Mouse (Mus musculus): Measurements from ENCODE around the gene Mapk8ip3.
"Not testable (repeated sequence)": the region's sequence is repeated elsewhere in the genome, so short reads cannot be mapped to it uniquely, and the experiment has no call there.

The Mapk8ip3 gene

DNA sequence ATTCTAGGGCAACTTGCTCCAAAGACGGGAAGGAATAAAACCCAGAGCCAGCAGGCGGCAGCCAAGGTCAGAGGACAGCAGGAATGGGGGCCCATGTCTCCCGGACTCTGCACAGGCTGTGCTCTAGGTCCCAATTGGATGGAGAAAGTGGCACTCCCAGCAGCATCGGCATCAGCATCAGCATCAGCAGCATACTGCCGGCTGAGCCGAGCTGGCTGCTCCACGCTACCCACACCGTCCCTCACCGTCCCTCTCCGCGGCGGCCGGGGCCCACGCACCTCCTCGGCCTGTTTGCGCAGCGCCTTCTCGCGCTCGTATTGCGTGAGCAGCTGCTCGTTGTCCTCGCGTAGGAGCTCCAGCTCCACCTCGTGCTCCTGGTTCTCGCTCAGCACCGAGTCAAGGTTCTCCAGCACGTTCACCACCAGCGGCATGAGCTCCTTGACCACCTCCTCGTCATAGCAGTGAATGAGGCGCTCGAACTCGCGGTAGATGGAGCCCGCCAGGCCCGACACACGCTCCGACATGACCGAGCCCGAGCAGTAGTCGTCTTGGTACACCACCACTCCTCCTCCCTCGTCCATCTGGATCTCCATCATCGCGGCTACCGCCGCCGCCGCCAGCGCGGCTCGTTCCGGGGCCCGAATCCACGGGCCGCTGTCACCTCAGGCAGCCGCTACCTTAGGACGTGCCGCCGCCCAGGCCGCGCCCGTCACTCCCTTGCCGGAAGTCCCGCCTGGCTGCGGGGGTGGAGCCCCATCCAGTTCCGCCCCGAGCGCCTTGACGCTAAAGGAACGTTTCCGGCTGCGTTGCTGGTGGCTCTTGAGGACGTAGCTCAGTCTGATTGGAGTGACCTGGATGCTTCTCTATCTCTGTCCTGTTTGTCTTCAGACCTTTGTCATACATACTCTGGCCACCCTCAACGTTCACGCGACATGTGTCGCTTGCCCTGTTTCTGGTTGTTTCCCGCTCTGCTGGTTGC lies at the start of gene Mapk8ip3:
Mapk8ip3 (minus strand) TSS at position 719 of the 979 bp plus-strand sequence.
- DNase-seq (ENCODE audit: extremely low read depth, low read depth), result peak; percentile 77

DNA sequence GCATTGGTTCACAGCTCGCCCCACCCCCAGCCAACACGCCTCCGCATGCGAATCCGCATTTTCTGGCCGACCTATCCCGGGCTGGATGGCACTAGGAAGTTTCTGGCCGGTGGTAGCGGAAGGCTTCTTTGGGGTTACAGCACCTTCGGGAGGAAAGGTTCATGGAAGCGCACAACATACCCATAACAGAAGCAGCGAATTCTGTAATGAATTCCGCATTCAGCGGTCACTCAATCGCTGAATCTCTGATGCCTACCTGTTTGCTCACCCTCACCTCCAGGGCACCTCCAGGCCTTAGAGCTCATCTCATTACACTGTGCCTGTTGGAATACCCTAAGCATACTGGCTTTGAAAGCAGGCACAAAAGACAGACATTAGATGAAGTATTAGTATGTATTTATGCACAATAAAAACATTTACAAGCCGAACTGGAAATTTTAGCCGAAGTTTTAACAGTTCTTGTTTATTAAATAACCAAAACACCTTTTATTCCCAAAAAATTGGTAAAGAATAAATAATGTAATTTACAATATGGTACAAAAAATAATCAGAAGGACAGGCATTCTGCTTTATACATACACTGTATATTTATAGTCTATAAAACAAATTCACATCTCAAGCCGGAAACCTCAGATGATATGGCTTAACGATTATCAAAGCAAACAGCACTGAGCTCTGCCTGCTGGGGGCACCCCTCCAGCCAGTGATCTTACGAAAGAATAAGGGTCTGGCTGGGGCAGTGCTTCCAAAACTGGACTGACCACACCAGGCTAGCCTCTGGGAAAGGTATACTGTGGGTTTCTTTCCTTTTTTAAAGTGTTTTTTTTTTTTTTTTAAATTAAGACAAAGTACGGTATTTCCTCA lies 24.3 kb upstream of the Mapk8ip3 start:
- DNase-seq (ENCODE audit: extremely low read depth, low read depth), result peak; percentile 2

DNA sequence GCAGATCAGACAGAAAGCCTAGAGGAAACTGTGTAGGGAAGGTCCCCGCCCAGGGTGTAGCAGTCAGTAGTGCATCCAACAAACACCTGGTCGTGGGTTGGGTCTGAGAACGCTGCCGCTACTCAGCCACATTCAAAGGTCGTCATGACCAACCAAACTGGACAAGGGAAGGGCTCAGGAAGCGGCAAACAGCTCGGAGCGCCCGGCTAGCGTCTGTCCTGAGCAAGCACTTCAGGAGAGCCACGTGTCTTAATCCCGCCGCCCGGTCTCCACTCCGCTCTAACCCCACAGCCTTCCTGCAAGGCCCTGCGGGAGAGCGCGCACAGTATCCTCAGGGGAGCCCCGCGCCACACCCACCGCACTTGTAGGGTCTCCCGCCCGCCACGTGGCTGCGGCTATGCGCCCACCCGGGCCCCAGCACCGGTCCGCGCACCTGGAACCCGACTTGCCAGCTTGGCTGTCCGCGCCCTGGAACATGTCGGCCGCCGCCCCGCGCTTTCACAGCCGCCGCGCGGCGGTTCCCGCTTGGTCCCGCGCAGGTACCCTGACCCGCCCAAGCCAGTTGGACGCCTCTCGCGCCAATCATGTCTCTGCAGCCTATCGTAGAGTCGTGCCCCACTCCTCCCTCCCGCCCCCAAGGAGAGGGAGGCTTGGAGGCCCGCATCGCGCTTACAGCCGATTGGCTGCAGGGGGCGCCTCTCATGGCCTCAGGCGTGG lies 23.5 kb upstream of the Mapk8ip3 start, which contains the start of gene Jpt2:
Jpt2 (minus strand) TSS at position 555 of the 717 bp plus-strand sequence.
- DNase-seq (ENCODE audit: extremely low read depth, low read depth), result peak; percentile 81

DNA sequence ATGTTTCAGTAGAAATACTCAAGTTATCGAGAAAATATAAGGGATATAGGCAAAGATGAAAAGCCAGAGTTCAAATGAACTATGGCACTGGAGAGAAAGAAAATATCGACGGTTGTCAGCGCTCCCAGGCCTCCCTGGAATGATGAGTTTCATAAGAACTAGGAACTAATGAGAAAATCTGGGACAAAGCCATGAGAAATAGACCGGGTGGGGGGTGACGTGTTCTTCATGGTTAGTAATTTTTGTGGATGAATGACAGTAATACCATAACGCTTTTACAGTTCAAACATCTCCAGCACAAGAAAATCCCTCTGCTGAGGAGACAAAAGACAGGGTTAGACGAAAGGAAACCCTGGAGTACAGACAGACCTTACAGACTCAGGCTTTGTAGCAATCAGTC lies 22.6 kb upstream of the Mapk8ip3 start:
- no peak for DNase-seq (ENCODE audit: extremely low read depth, low read depth)

DNA sequence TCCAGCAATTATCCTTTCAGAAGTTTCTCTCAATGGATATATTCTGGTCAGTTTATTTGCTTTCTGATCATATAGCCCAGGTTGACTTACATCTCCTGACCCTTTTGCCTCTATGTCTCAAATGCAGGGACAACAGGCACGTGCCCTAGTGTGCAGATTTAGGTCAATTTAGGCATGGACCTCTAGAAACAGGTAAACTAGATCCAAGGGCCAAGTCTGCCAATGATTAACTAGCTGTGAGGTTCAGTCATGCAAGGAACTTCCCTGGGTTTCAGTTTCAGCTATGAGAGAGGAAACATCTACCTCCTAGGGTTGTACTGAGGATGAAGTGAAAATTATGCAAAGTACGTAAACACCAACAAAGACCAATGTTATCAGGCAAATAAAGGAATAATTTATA lies 16.5 kb upstream of the Mapk8ip3 start:
- no peak for DNase-seq (ENCODE audit: extremely low read depth, low read depth)

DNA sequence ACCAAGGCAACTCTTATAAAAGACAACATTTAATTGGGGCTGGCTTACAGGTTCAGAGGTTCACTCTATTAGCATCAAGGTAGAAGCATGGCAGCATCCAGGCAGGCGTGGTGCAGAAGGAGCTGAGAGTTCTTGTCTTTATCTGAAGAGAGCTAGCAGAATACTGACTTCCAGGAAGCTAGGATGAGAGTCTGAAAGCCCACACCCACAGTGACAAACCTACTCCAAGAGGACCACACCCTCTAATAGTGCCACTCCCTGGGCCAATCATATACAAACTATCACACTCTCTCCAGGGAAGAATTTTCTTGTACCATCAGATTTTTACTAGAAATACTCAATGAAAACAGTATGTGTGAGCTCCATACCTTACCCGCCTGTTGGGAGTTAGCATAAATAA lies 13.9 kb upstream of the Mapk8ip3 start:
- DNase-seq (ENCODE audit: extremely low read depth, low read depth), result no peak

DNA sequence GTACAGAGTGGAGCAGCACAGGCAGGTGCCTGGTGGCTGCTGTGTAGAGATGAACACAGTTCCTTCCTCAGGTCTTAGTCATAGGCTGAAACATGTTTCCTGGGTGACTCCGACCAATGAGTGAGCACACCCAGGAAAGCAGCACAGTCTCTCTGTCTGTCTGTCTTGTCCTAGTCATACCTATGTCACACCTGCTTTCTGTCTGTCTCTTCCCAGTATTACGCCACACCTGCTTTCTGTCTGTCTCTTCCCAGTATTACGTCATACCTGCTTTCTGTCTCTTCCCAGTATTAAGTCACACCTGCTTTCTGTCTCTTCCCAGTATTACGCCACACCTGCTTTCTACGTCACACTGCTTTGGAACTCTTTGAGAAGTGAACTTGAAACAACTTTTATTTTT lies 11.4 kb upstream of the Mapk8ip3 start:
- DNase-seq (ENCODE audit: extremely low read depth, low read depth), result no peak

DNA sequence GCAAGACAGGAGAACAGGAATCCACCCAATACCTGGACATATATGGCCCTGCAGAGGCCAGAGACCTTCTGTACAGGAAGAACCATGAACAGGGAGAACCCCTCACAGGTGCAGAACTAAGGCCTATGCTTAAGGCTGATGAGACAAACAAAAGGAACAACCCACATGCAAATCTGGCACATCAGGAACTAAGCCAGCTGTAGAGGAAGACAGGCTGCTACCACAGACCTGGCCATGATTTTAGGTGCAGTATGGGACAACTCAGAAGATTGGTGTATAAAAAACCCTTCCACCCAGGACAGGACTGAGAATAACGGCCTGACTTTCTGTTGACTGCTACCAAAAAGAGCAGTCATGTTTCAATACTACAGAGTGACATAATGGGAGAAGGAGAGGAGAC lies 6.8 kb upstream of the Mapk8ip3 start:
- not testable (repeated sequence) for DNase-seq (ENCODE audit: extremely low read depth, low read depth)

DNA sequence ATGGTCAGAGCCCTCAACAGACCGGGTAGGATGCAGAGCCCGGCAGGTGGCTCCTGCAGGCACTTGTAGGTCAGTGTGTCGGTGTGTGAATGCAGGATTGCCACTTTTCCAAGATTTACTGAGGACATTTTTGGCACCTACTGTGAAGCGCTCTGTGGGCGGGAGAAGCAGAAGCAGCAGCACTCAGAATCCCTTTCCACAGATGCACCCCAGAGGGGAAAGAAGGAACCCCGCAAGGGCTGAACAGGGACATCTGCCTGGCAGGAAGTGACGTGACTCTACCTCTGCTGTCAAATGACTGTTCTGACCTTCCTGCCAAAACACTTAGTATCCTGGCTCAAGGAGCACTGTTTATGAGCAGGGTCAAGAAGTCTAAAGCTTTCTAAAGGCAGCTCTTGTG lies 6.3 kb upstream of the Mapk8ip3 start:
- DNase-seq (ENCODE audit: extremely low read depth, low read depth), result no peak

DNA sequence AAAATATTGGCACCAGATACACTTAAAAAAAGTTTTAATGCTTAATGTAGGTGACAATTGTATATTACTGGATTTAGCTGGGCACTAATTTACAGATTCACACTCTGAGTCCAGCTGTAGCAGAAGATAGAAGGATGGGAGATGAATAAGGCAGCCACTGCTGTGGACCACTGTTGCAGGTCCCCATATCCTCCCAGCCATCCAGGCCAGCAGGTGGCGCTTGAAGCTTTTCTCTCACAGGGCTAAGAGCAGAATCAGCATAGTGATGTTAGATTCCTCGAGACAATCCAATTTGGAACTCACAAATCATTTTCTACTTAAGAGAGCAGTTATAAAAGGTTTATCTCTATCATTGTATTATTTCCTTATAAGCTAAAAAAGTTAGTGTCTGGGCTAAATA lies 5.7 kb upstream of the Mapk8ip3 start:
- not testable (repeated sequence) for DNase-seq (ENCODE audit: extremely low read depth, low read depth)

DNA sequence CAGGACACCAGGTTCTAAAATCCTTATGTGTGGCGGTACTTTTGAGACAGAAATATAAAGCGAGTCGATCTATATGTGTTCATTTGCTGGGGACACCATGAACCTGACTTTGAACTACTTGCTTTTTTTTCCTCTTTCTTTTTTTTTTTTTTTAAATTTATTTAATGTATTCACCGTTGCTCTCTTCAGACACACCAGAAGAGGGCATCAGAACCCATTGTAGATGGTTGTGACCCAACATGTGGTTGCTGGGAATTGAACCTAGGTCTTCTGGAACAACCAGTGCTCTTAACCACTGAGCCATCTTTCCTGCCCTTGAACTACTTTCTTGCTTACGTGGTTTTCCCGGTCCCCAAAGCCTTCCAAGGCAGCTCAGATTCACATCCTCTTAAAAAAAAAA lies 489 bp upstream of the Mapk8ip3 start:
- DNase-seq (ENCODE audit: extremely low read depth, low read depth), result no peak

DNA sequence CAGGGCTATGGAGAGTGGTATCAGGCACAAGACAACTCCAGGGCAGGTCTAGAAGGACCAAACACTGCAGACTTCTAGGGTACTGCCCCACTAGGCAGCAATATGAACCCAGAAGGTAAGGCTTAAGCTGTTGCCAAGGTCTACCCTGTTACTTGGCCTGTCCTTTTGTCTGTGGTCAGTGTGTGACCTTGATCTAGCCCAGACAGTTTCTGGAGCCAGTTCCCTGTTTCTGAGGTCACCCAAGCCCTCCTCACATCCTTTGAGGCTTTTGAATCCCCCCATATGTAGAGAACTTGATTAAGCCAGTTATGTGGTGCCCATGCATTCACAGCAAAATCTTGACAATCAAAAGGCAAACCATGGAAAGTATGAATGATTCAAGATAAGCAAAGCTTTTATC lies 1.1 kb downstream of the Mapk8ip3 start:
- no peak for DNase-seq (ENCODE audit: extremely low read depth, low read depth)

DNA sequence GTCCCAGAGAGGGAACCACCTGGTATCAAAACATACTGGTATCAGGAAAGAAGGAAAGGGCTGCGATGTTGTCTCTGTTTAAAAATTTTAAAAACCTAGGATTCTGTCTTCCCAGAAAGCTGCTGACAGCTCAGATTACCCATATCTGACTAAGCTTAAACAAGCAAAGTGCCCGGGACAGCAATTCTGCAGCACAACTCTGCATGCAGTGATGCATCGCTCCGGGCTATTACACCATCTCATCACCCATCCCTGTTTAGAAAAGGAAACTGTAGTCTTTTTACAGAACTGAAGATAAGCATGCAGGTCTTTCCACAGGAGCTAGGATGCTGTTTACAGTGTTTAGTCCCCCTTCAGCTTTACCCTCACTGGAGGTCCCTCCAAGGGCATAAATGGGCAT lies 1.9 kb downstream of the Mapk8ip3 start:
- no peak for DNase-seq (ENCODE audit: extremely low read depth, low read depth)

DNA sequence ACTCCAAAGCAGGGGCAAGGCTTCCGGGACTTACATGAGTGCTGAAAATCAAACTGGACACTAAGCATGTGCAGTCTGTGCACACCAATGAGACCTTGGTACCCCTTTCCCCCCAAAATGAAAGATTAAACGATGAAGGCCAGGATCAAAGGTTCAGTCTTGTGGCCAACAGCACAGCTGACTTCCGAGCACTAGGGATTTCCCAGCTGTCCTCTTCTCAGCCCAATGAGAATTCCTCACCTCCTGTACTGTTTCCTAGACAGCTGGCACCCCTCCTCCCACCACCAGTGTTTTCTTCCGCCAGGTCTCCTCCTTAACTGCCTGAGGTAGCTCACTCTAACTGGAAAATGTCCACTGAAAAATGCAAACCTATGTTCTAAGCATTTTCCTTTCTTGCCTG lies 3.6 kb downstream of the Mapk8ip3 start:
- no peak for DNase-seq (ENCODE audit: extremely low read depth, low read depth)

DNA sequence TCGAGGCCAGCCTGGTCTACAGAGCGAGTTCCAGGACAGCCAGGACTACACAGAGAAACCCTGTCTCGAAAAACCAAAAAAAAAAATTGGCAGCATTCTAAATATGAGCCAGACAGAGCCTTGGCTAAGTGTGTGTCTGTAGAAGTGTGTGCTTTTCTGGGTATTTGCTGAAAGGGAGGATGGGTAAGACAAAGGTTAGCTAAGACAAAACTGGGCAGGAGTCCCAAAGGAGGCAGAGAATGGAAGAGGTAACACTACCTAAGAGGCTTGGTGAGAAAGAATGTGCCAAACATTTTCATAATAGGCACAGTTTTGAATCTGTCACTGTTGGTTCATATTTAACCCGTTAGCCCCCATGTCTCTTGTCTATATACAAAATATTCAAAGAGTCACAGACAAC lies 4.3 kb downstream of the Mapk8ip3 start:
- no peak for DNase-seq (ENCODE audit: extremely low read depth, low read depth)

DNA sequence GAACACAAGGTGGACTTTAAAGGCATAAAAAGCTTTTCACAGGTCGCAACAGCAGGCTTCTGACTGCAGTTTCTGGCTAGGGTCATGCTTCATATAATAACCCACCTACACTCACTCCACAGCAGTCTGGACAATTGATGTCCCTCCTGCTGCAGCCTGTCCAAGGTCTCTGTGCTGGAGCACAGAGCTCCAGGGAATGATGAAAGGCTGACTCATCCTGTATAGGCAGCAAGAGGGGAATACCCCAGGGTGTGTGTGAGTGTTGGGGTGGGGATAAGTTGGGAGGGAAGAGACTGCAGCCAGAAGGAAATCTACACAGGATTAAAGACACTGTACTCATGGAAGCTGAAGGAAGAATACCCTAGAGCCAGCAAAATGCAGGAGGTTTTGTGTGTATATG lies 7.3 kb downstream of the Mapk8ip3 start:
- DNase-seq (ENCODE audit: extremely low read depth, low read depth), result no peak

DNA sequence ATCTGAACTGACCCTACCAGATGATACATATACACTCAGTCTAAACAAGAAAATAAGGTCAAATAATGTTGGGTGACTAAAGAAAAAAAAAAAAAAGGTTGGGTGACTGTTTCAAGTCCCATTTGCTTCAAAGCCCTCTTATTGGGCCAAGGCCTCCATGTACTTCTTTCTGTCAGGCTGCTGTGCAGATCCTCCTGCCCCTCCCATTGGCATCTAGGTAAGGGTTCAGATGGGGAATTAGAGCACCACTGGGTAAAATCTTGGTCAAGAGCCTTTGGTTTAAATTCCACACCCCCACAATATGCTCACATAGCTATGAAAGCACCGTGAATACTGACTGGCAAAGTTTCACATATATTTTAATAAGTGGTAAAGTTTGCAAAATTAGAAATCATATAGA lies 13.5 kb downstream of the Mapk8ip3 start:
- DNase-seq (ENCODE audit: extremely low read depth, low read depth), result no peak

DNA sequence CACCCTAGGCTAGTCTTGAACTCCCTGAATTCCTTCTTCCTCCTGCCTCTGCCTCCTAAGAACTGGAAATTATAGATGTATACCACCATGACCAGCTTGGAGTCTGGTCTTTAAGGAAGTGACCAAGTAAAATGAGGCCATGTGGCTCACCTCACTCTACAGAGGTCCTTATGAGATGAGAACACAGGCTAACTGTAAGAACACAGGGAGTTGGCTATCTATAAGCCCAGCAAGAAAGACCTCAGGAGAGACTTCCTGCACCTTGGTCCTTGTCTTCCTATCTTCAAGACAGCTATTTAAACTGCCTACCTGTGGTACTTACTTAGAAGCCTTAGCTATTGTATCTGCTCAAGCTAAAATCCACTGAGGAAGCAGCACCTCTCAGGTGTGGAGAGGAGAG lies 22.8 kb downstream of the Mapk8ip3 start:
- DNase-seq (ENCODE audit: extremely low read depth, low read depth), result no peak

DNA sequence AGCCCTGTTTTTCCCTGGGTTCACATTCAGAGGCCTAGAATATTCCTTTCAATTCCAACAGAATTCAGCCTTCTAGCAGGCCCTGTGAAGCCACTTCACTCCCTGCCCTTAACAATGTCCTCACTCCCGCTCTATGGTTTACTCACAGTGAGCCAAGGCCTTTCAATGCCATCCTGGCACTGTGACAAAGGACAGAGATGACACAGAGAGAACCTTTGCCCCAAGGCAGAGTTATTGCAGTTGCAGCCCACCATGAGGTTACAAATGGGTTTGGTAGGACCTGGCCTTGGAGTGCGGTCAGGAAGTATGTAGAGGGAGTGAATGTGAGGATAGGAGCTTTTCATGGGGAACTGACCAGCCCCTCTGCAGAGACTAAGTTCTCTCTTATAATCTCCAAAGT lies 29.2 kb downstream of the Mapk8ip3 start:
- DNase-seq (ENCODE audit: extremely low read depth, low read depth), result no peak

DNA sequence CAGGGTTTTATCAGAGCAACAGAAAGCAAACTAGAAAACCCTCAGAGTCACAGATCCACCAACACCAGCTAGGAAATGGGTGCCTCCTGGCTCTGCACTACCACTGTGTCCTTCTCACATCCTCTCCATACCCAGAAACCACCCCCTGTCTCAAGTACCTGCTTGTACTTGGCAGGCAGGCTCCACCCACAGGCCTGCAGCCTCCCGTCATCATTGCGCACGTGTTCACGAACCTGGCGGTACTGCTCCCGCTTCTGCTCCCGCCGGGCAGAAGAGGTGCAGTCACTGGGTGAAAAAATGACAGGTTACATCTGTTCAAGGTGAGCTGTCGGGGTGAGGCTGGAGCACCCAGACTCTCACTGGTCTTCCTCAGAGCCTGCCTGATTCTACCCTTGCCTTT lies 33.0 kb downstream of the Mapk8ip3 start:
- no peak for DNase-seq (ENCODE audit: extremely low read depth, low read depth)

DNA sequence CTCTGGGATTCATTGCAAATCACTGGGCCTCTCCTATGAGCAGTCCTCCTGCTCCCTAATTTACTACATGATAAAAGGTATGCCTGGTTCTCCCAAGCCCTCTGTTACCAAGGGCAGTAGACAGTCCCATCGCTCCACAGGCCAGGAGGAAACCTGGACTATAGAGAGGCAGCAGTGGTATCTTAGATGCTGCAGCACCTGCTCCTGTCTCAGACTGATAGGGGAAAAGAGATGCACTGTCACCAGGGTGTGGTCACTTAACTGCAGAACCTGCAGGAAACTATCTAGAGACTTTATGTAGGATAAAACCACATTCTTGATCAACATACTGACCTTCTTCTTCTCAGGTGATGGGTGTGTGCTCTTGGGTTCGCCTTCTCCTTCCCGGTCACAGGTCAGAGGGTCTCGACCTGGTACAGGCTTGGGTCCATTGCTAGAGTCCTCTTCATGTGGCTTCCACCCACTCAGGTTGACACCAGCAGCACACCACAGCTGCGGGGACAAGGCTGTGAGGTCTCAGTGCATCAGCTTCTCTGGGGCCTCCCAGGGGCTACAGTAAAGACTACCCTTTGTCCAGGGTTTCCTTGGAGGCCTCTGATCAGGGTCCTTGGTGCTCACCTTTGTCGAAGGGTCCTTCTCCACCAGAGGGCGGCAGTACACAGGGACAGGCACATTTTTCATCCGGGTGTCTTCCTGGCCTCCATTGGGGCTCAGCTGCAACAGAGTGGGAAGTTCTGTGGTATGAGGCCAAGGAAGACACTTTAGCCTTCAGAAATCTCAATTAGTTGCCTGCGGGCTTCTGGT lies 33.9 kb downstream of the Mapk8ip3 start:
- no peak for DNase-seq (ENCODE audit: extremely low read depth, low read depth)
